Mouse (Mus musculus): ENCODE measurements at regions not wholly inside any gene's neighbourhood (a gene's known extent, or its start where the extent isn't known, plus 50 kb on each side); places are given as distances from the start of the nearest gene placed in this dataset.
A peak's percentile ranks its signal among the peaks of the same experiment; 100 is the strongest.

DNA sequence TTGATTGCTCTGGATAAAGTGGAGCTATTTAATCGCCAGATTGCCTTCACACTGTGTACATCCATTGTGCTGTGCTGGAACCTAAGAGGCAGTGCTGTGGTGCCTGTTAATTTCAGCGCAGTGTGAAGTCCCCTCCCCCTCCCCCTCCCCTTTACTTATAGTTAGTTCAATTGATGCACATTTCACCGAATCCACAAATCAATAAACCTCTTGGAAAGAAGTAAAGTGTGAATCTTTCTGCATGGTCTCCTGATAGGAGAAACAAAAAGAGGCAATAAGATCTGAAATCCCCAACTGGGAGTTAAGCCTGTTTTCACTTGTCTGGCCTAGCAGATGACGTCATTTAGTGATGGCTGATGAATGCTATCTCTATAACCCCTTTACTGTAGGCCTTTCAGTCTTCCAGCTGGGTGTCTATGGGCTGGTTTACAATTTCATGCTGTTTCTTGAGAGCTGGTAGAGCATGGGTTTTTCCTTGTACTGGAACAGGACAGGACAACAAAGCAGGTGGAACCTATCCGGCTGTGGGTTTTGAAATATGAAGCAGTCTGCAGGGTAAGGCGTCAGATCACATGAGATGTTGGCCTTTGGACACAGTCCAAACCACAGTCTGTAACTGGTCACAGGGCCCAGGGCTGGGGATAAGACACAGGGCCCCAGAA, 398.0 kb upstream of the Sel1l start:
- no peak for TF ChIP-seq CTCF (conservative IDR thresholded peaks at IDR 0.05)
- Histone ChIP-seq H3K27ac (no peak overlapping the region), H3K4me3 (no peak overlapping the region)
- DNase-seq (ENCODE audit: low spot score in 2 of 2): no peak

DNA sequence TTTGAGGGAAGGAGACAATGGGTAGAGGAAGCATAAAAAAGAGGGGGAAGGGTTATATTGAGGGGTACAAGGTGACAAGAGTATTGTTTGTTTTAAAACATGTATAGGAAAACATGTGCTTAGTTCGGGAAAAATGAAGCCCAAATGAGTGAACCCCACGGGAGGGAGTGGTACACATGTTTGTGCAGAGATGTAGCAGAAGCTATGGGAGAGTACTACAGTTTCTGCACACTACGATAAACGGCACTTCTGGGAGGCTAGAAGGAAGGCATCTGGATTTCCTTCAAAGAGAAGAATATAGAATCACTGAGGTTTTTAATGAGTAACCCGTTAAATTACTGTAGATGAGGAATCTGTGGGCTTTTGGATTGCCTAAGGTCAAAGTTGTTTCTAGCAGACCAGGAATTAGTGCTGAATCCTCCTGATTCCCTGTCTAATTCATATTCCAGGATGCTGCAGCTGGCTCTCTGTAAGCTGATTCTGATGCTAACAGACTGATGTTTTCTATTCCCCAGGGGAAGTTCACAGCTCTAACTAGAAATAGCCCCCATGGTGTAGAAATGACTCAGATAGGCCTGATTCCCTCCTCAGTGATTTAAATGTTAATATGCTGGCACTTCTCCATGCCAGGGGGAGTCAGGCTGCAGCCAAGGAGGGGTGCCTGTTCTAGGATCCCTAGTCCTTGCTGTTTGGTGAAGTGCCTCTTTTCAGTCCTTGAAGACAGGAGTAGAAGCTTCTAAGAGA, 391.2 kb upstream of the Sel1l start:
- TF ChIP-seq CTCF (conservative IDR thresholded peaks at IDR 0.05): no peak
- peak in 1 of 2 experiments; percentile 2 for DNase-seq (ENCODE audit: low spot score in 2 of 2)
- Histone ChIP-seq H3K27ac (no peak overlapping the region), H3K4me3 (no peak overlapping the region)

DNA sequence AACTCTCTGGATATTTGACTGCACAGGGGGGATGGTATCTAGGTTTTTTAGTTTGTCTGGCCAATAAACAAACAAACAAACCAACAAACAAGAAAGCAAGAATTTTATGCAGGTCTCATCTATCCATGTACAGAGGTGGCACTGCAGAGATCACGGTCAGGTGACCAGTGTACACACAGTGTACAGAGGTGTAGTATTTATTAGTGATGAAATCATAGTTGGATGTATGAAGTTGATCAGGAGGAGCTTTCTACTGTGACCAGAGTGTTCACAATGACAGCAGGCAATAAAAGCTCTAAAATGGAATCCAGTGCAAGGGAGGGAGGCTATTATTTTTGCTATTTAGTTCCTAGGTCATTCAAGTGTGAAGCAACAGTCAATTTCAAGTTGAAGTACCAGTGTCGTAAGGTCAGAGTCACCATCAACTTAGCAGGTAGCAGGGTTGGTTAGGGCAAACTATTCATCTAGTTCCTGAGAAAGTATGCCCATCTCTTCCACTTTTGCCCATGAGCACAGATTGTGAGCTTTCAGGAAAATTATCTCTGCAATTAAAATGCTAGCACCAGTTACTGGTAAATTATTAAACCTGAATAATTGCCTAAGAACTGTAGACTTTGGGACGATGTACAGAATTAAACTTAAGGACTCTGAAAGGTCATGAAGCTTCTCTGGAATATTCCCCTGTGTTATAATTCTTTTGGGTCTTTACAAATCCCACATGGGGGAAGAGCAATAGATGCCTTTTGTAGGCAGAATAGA, 384.9 kb upstream of the Sel1l start:
- no peak for DNase-seq (ENCODE audit: low spot score in 2 of 2)
- Histone ChIP-seq H3K27ac (no peak overlapping the region), H3K4me3 (no peak overlapping the region)
- TF ChIP-seq CTCF (conservative IDR thresholded peaks at IDR 0.05): no peak

DNA sequence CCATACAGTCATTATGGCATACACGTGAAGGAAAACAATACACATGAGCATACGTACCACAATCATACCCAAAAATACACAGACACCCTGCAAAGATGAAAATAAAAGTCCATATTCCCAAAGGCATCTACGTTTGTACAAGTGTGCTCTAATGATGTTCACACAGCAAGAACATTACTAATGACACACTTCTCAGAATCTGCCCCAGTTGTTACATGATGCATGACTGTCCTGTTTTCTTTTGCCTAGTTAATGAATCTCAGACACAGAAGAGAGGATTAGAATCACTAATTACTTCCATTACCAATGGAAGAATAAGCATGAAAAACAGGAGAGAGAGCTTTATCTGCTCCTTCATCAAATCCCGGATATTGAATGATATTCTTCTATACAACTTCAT, 379.6 kb upstream of the Sel1l start:
- H3K4me3 ChIP-seq: no peak overlapping the region
- TF ChIP-seq CTCF (conservative IDR thresholded peaks at IDR 0.05): no peak
- H3K27ac ChIP-seq: no peak overlapping the region
- no peak for DNase-seq (ENCODE audit: low spot score in 2 of 2)

DNA sequence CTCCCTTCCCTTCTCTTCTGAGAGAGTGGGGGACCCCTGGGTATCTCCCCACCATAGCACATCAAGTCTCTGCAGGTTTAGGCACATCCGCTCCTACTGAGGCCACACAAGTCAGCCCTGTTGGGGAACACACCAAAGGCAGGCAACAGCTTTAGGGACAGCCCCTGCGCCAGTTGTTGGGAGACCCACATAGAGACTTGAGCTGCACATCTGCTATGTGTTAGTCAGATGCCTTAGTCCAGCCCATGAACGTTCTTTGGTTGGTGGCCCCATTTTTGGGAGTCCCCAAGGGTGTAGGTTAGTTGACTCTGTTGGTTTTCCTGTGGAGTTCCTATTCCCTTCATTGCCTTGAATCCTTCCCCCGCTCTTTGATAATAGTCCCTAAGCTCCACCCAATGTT, 354.4 kb upstream of the Sel1l start:
- no peak for DNase-seq (ENCODE audit: low spot score in 2 of 2)
- no peak for TF ChIP-seq CTCF (conservative IDR thresholded peaks at IDR 0.05)
- no peak overlapping the region for H3K4me3 ChIP-seq
- H3K27ac ChIP-seq: no peak overlapping the region

DNA sequence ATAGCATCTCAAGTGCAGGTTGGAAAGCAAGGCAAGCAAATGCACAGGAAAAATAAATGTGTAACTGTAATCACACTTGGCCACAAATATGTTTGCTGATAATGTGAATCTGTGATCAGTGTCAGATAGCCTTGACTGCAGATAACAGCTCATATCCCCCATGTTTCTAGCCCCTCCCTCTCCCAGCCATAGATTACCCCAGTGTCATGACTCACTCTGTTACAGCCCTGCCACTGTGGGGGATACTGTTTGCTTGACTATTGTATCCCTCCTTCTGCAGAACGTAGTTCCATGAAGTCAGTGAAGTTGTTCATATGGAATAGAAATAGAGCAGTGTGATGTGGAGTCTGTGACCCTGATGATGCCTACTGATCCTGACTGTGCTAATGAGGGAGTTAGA, 351.6 kb upstream of the Sel1l start:
- H3K27ac ChIP-seq: no peak overlapping the region
- DNase-seq (ENCODE audit: low spot score in 2 of 2): no peak
- H3K4me3 ChIP-seq: no peak overlapping the region
- TF ChIP-seq CTCF (conservative IDR thresholded peaks at IDR 0.05): no peak

DNA sequence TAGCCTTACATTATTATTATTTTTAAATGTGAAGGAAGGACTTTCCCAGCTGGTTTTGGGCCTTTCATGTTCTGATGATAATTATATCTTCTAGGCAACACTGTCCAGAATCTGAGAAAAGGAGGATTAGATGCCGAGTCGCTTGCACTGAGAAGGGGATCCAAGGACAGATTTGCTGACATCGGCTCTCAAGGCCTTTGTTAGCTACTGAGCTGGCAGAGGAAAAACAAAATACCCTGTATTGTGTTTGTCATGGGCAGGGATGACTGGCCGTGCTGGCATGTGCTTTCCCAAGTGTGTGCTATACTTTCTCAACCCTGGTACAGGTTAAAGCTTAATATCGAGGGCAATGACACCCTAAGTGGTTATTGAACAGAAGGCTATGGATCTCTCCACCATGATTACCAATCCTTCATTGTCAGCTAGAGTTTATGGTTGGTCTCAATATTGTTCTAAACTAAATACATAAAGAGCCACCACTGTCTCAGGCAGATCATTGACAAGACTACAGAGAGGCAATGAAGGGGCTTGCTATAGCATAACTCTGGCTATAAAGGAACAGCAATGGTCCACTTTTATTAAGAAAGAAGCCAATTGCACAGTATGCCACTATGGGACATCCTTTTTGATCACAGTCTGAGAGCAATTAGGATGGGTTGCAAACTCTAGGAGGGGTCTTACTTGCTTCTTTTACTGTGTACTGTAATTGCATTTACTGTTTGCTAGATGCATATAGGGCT, 350.0 kb upstream of the Sel1l start:
- TF ChIP-seq CTCF (conservative IDR thresholded peaks at IDR 0.05): no peak
- no peak for DNase-seq (ENCODE audit: low spot score in 2 of 2)
- no peak overlapping the region for H3K4me3 ChIP-seq
- H3K27ac ChIP-seq: no peak overlapping the region

DNA sequence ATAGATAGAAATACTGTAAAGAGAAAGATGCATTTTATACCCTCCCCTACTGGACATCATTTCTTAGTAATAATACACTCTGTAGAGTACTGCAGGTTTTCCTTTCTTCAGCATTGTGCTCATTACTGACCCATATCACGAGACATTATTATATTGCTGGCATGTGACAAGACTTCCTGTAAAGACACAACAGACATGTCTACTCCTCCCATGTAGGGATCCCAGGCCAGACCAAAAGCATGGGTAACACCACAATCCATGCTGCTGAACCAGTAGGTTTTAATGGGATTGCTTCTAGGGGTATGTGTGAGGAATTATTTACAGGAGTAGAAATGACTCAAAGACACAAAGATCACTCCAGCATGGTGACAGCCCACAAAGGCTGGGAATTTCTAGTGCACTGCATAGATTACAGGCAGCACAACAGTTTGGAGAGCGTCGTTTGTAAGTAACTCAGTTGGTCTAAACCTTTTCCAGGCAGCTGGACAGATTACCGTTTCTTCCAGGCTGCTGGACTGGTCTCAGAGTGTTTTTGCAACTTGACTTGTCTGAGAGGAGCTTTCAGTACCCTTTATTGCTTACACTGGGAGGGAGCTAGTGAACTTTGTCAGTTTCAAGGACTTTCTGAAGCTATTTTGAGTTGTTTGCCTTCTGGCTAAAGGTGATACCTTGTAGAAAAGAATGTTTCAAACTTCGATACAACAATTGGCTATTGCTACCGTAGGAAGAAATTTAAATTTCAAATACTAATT, 345.2 kb upstream of the Sel1l start:
- no peak for DNase-seq (ENCODE audit: low spot score in 2 of 2)
- no peak overlapping the region for H3K4me3 ChIP-seq
- no peak for TF ChIP-seq CTCF (conservative IDR thresholded peaks at IDR 0.05)
- no peak overlapping the region for H3K27ac ChIP-seq

DNA sequence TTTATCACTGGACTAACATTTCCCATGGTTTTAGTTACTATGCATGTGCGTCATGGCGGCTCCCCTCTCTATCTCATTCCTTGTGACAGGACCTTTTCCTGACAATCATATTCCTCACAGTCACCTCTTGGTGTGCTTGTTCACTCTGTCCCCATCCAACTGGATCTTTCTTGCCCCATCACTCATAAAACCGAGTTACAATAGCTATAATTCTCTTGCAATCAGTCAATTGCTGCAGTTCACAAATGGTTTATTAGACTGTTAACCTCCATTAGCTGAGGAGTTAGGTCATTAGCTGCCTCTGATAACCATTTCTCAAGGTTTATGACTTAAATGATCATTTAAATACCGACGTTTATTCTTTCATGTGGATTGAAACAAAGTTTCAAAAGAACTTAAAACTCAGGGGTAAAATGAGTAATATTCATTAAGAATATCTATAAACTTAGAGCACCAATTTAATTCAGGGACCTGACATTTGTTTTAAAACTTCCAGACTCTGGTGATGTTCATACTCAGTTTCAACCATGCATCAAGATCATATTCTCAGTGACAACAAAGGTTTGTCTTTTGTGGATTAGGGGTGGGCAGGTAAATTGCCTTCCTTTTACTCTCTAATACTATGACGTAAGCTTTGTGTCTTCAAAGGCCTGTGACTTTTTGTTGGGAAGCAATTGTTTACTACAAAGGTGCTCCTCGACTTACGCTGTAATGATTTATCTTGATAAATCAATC, 344.4 kb upstream of the Sel1l start:
- peak overlapping the region; percentile 23; the same call in 1 of the 2 replicates for H3K27ac ChIP-seq

DNA sequence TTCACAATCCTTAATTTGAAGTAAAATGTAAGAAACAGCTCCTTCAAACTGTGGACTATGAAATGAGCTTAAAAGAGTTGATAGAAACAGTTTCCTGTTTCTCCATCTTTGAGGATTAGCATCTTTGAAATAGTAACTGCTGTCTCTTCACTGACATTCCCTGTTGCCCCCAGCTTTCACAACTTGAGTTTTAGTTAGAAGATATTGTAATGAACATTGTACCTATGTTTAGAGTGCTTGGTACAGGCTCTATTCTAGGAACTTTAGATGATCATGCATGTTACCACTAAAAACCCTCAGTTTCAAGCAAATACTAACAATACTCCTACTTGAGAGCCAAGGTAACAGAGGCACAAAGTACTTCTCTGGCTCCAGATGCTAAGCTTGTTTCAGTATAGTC, 340.1 kb upstream of the Sel1l start:
- Histone ChIP-seq H3K27ac (no peak overlapping the region), H3K4me3 (no peak overlapping the region)
- TF ChIP-seq CTCF (conservative IDR thresholded peaks at IDR 0.05): no peak
- DNase-seq (ENCODE audit: low spot score in 2 of 2): no peak

More for the DNA sequence above, 344.4 kb upstream of the Sel1l start:
- DNase-seq (ENCODE audit: low spot score in 2 of 2): no peak
- H3K4me3 ChIP-seq: no peak overlapping the region
- no peak for TF ChIP-seq CTCF (conservative IDR thresholded peaks at IDR 0.05)

DNA sequence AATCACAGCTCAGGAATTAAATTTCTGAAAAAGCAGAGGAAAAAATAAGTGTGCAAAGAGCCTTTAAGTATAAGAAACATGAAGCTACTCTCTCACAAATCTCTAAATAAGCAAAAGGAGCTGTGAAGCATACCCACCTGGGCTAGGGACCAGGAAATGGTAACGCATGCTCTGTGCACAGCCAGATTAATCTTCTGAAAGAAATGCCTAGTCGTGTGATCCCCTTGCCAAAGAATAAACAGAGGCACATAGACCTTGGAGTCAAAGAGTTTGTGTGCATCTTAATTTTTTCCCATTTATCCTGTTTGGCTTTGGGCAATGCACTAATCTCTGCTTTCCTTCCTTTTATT, 338.2 kb upstream of the Sel1l start:
- Histone ChIP-seq H3K27ac (no peak overlapping the region), H3K4me3 (no peak overlapping the region)
- TF ChIP-seq CTCF (conservative IDR thresholded peaks at IDR 0.05): no peak
- no peak for DNase-seq (ENCODE audit: low spot score in 2 of 2)

Data from layer of hippocampus, adult 2 months (tissue).